Mouse (Mus musculus) kidney, adult 2 months (tissue): ENCODE measurements around the gene Elfn2. TPM values are rescaled to one million over a fixed set of nuclear protein-coding genes. Genes with fewer than 3 reads are reported as not detected.

ENCODE experiments used
- DNase-seq: peaks from one replicate; pipeline ENCODE4 v3.0.0; 2021
- H3K27ac ChIP-seq: fragments of 200-500 bp; 2 replicates; pipeline ENCODE4 v1.5.1; 2012; ENCODE audit warnings: low read depth, low read length, control low read depth, inconsistent platforms; ENCODE audit not compliant: insufficient read depth
- H3K27me3 ChIP-seq: fragments of 200-500 bp; replicated peaks from 2 replicates; pipeline ENCODE4 v1.6.1; 2012; ENCODE audit warnings: mild to moderate bottlenecking, moderate library complexity, low read length, inconsistent platforms; ENCODE audit not compliant: control insufficient read depth, insufficient read depth
- H3K36me3 ChIP-seq: fragments of 200-500 bp; 2 replicates; pipeline ENCODE4 v1.6.1; 2012; ENCODE audit warnings: mild to moderate bottlenecking, moderate library complexity, low read length, inconsistent platforms; ENCODE audit not compliant: control insufficient read depth, insufficient read depth
- H3K4me1 ChIP-seq: fragments of 200-500 bp; 2 replicates; pipeline ENCODE4 v1.6.1; 2011; ENCODE audit warnings: low read length; ENCODE audit not compliant: control insufficient read depth, insufficient read depth
- H3K4me3 ChIP-seq: fragments of 200-500 bp; 2 replicates; pipeline ENCODE4 v1.5.1; 2011; ENCODE audit warnings: mild to moderate bottlenecking, low read depth, low read length, control low read depth; ENCODE audit not compliant: insufficient read depth
- CTCF ChIP-seq: fragments of 200-500 bp; conservative IDR thresholded peaks from 2 replicates; pipeline ENCODE4 v1.5.1; 2011; ENCODE audit warnings: low read depth, mild to moderate bottlenecking, control low read depth, low read length, moderate library complexity, mixed read lengths; ENCODE audit not compliant: insufficient read depth, insufficient read length
- POLR2A ChIP-seq: fragments of 200-500 bp; IDR thresholded peaks from one replicate; pipeline ENCODE4 v1.6.1; 2011; ENCODE audit warnings: low read depth, low read length, control low read depth
- WGBS: fragments of 180-500 bp; shearing (Covaris S2); methylation state at CpG from one replicate; pipeline ENCODE4 v1.1.7; 2018; 5-methylcytosine and 5-hydroxymethylcytosine counted together
- polyA plus RNA-seq: library from polyadenylated mRNA; depleted of rRNA; stranded (reverse); fragments of >200 nt; gene quantifications from 2 replicates; pipeline ENCODE4 v1.2.3, GENCODE M21; 2012

Gene Elfn2
- polyA plus RNA-seq, 1 experiment, result 0.03 TPM

- WGBS, result 54% methylated on average over 7 of the region's 7 CpGs
- Histone ChIP-seq H3K36me3 (no peaks in the 10 kb centered on the region), H3K27ac (no peak overlapping the region), H3K27me3 (no peaks in the 10 kb centered on the region), H3K4me3 (no peak overlapping the region), H3K4me1 (no peaks in the 10 kb centered on the region)
- TF ChIP-seq CTCF (no peak), POLR2A (no peak)
- no peak for DNase-seq
These were observed 8.1 kb upstream of the Elfn2 start for GRCm38 (mm10) chr15:78726697-78727096.

GRCm38 (mm10) chr15:78720532-78720931, 2.0 kb upstream of the Elfn2 start:
- no peaks in the 10 kb centered on the region for H3K4me1 ChIP-seq
- DNase-seq, result no peak
- TF ChIP-seq CTCF (no peak), POLR2A (no peak)
- 0 out of 2 replicates have a peak, but pooled peaks cover 2% of the 10 kb centered on the region for H3K27me3 ChIP-seq
- no peak overlapping the region for H3K27ac ChIP-seq
- WGBS, result 61% methylated on average over 7 of the region's 7 CpGs
- no peak overlapping the region for H3K4me3 ChIP-seq
- H3K36me3 ChIP-seq, result no peaks in the 10 kb centered on the region

- 4% methylated on average over 16 of the region's 16 CpGs for WGBS
- TF ChIP-seq CTCF, result peak; percentile 63
- TF ChIP-seq POLR2A, result no peak
- no peak overlapping the region for H3K4me3 ChIP-seq
- peak; percentile 54 for DNase-seq
- H3K27me3 ChIP-seq, result 0 out of 2 replicates have a peak, but pooled peaks cover 2% of the 10 kb centered on the region
- H3K27ac ChIP-seq, result no peak overlapping the region
- no peaks in the 10 kb centered on the region for H3K36me3 ChIP-seq
- H3K4me1 ChIP-seq, result no peaks in the 10 kb centered on the region
These were observed 1.5 kb upstream of the Elfn2 start for GRCm38 (mm10) chr15:78720094-78720493.

- Histone ChIP-seq H3K27me3 (0 out of 2 replicates have a peak, but pooled peaks cover 2% of the 10 kb centered on the region), H3K36me3 (no peaks in the 10 kb centered on the region), H3K27ac (no peak overlapping the region), H3K4me1 (no peaks in the 10 kb centered on the region), H3K4me3 (no peak overlapping the region)
- DNase-seq, result no peak
- WGBS, result 8% methylated on average over 14 of the region's 14 CpGs
- TF ChIP-seq CTCF (no peak), POLR2A (no peak)
These were observed 845 bp upstream of the Elfn2 start for GRCm38 (mm10) chr15:78719416-78719815.

- TF ChIP-seq POLR2A (no peak), CTCF (no peak)
- Histone ChIP-seq H3K27me3 (0 out of 2 replicates have a peak, but pooled peaks cover 2% of the 10 kb centered on the region), H3K36me3 (no peaks in the 10 kb centered on the region), H3K27ac (no peak overlapping the region), H3K4me1 (no peaks in the 10 kb centered on the region), H3K4me3 (no peak overlapping the region)
- 38% methylated on average over 13 of the region's 13 CpGs for WGBS
- no peak for DNase-seq
These were observed 1.6 kb downstream of the Elfn2 start for GRCm38 (mm10) chr15:78716936-78717335.

- no peaks in the 10 kb centered on the region for H3K36me3 ChIP-seq
- H3K4me1 ChIP-seq, result no peaks in the 10 kb centered on the region
- DNase-seq, result no peak
- no peak overlapping the region for H3K4me3 ChIP-seq
- TF ChIP-seq CTCF, result no peak
- TF ChIP-seq POLR2A, result no peak
- no peak overlapping the region for H3K27ac ChIP-seq
- WGBS, result 37% methylated on average over 5 of the region's 5 CpGs
- H3K27me3 ChIP-seq, result 0 out of 2 replicates have a peak, but pooled peaks cover 2% of the 10 kb centered on the region
These were observed 2.7 kb downstream of the Elfn2 start for GRCm38 (mm10) chr15:78715856-78716255.

- 0 out of 2 replicates have a peak, but pooled peaks cover 2% of the 10 kb centered on the region for H3K27me3 ChIP-seq
- no peak overlapping the region for H3K4me3 ChIP-seq
- H3K4me1 ChIP-seq, result no peaks in the 10 kb centered on the region
- H3K36me3 ChIP-seq, result no peaks in the 10 kb centered on the region
- H3K27ac ChIP-seq, result no peak overlapping the region
- TF ChIP-seq CTCF, result no peak
- TF ChIP-seq POLR2A, result no peak
- DNase-seq, result no peak
- 82% methylated on average over 7 of the region's 7 CpGs for WGBS
These were observed 4.8 kb downstream of the Elfn2 start for GRCm38 (mm10) chr15:78713751-78714150.
